Mouse (Mus musculus) stomach, postnatal 0 days (tissue): ENCODE results near the gene Rxrb. TPM values are rescaled to one million over a fixed set of nuclear protein-coding genes. Genes with fewer than 3 reads are reported as not detected.

Experiments used
- ATAC-seq: fragments of 200-750 bp; cut with Nextera tagmentation; 2 replicates; pipeline ENCODE4 v1.8.0; 2017; ENCODE audit not compliant: low FRiP score, low TSS enrichment
- DNase-seq: peaks from one replicate; pipeline ENCODE4 v3.0.0-alpha.2; 2016; ENCODE audit warnings: low spot score
- H3K27ac ChIP-seq: fragments of 300-500 bp; sonication (generic); replicated peaks from 2 replicates; pipeline ENCODE4 v1.5.1; 2014; ENCODE audit warnings: mild to moderate bottlenecking, control low read depth
- H3K27me3 ChIP-seq: fragments of 300-500 bp; sonication (generic); 2 replicates; pipeline ENCODE4 v1.6.1; 2014; ENCODE audit warnings: low read length; ENCODE audit not compliant: control insufficient read depth, insufficient read depth
- H3K36me3 ChIP-seq: fragments of 300-500 bp; sonication (generic); 2 replicates; pipeline ENCODE4 v1.6.1; 2014; ENCODE audit warnings: low read length, mixed read lengths; ENCODE audit not compliant: control insufficient read depth, insufficient read depth
- H3K4me1 ChIP-seq: fragments of 300-500 bp; sonication (generic); replicated peaks from 2 replicates; pipeline ENCODE4 v1.6.1; 2014; ENCODE audit warnings: antibody characterized with exemption; ENCODE audit not compliant: control insufficient read depth, insufficient read depth
- H3K4me2 ChIP-seq: fragments of 300-500 bp; sonication (generic); replicated peaks from 2 replicates; pipeline ENCODE4 v1.6.1; 2014; ENCODE audit warnings: low read depth, mild to moderate bottlenecking, control low read depth, moderate library complexity
- H3K4me3 ChIP-seq: fragments of 300-500 bp; sonication (generic); 2 replicates; pipeline ENCODE4 v1.5.1; 2014; ENCODE audit warnings: low read depth, low read length, control low read depth
- H3K9ac ChIP-seq: fragments of 300-500 bp; sonication (generic); 2 replicates; pipeline ENCODE4 v1.6.1; 2014; ENCODE audit warnings: mild to moderate bottlenecking, low read length, control low read depth, mixed read lengths
- H3K9me3 ChIP-seq: fragments of 300-500 bp; sonication (generic); 2 replicates; pipeline ENCODE4 v1.6.1; 2016; ENCODE audit warnings: low read length; ENCODE audit not compliant: control insufficient read depth
- CTCF ChIP-seq: IDR thresholded peaks from 2 replicates; pipeline ENCODE4 v1.5.1; 2016; ENCODE audit warnings: antibody characterized with exemption, low read depth, mild to moderate bottlenecking, moderate library complexity
- EP300 ChIP-seq: optimal IDR thresholded peaks from 2 replicates; pipeline ENCODE3; 2016; ENCODE audit warnings: antibody characterized with exemption
- WGBS: fragments of 180-500 bp; shearing (Covaris S2); extraction: QIAGEN DNeasy Blood & Tissue Kit; methylation state at CpG from one replicate; pipeline ENCODE4 v1.1.7; 2014; 5-methylcytosine and 5-hydroxymethylcytosine counted together
- polyA plus RNA-seq: library from polyadenylated mRNA; unstranded; fragments of >200 nt; fragmentation: Nextera tagmentation; extraction: Ambion mirVana; gene quantifications from 2 replicates; pipeline ENCODE4 v1.2.1, GENCODE M21; 2015

The Rxrb gene
- polyA plus RNA-seq, 1 experiment from 2014 or later: 25.0 TPM

DNA sequence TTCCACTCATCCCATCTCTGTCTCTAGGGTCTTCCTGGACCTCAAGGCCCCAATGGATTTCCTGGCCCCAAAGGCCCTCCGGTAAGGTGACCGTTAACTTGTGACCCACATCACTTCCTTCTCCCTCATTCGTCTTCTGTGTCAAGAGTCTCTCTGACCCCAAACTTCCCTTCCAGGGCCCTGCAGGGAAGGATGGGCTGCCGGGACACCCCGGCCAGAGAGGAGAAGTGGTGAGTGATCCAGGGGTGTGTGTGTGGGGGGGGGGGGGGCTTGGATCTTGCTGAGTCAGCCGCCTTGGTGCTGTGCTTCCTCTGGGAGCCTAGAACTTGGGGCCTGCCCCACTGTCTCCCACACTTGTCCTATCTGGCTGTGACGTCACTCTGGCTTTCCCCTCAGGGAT lies 25.6 kb downstream of the Rxrb start:
- no peaks in the 10 kb centered on the region for H3K27me3 ChIP-seq
- H3K9ac ChIP-seq: no peak overlapping the region
- H3K9me3 ChIP-seq: no peaks in the 10 kb centered on the region
- ATAC-seq: no peak
- H3K4me1 ChIP-seq: no peaks in the 10 kb centered on the region
- TF ChIP-seq CTCF (no peak), EP300 (no peak)
- no peaks in the 10 kb centered on the region for H3K36me3 ChIP-seq
- H3K27ac ChIP-seq: no peak overlapping the region
- H3K4me2 ChIP-seq: no peak overlapping the region
- no peak for DNase-seq
- WGBS: 61% methylated on average over 7 of the region's 7 CpGs
- H3K4me3 ChIP-seq: no peak overlapping the region

GRCm38 (mm10) chr17:34068864-34069263 lies 37.3 kb downstream of the Rxrb start:
- H3K27ac ChIP-seq: no peak overlapping the region
- WGBS: 45% methylated on average over 3 of the region's 3 CpGs
- H3K27me3 ChIP-seq: no peaks in the 10 kb centered on the region
- TF ChIP-seq CTCF (no peak), EP300 (no peak)
- H3K9me3 ChIP-seq: no peaks in the 10 kb centered on the region
- ATAC-seq: no peak
- DNase-seq: no peak
- no peak overlapping the region for H3K4me3 ChIP-seq
- no peaks in the 10 kb centered on the region for H3K36me3 ChIP-seq
- H3K4me2 ChIP-seq: no peak overlapping the region
- H3K9ac ChIP-seq: no peak overlapping the region
- no peaks in the 10 kb centered on the region for H3K4me1 ChIP-seq

- ATAC-seq (no peak), DNase-seq (no peak)
- Histone ChIP-seq H3K27me3 (no peaks in the 10 kb centered on the region), H3K9ac (no peak overlapping the region), H3K4me2 (no peak overlapping the region), H3K4me1 (no peaks in the 10 kb centered on the region), H3K4me3 (no peak overlapping the region), H3K9me3 (no peaks in the 10 kb centered on the region), H3K36me3 (no peaks in the 10 kb centered on the region), H3K27ac (no peak overlapping the region)
- no peak for TF ChIP-seq EP300
- no peak for TF ChIP-seq CTCF
- WGBS: 65% methylated on average over 5 of the region's 5 CpGs
These were observed 40.5 kb downstream of the Rxrb start for GRCm38 (mm10) chr17:34072091-34072490.

DNA sequence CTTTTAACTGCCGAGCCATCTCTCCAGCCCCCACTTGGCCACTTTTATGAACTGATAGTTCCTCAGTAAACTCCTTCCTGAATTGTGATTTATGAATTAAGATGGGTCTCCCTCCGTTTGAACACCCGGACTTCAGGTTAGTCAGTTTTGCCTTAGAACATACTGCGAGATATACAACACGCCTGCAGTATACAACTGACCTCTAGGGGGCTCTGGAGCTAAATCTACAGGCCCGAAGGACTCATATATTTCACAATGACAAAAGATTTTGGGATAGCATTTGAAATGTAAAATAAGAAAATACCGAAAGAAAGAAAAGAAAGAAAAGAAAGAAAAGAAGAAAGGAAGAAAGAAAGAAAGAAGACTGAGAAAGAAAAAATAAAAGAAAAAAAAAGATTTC lies 43.7 kb downstream of the Rxrb start:
- WGBS: 37% methylated on average over 7 of the region's 7 CpGs
- H3K4me2 ChIP-seq: no peak overlapping the region
- DNase-seq (peak; percentile 65), ATAC-seq (no peak)
- no peaks in the 10 kb centered on the region for H3K27me3 ChIP-seq
- no peaks in the 10 kb centered on the region for H3K9me3 ChIP-seq
- H3K27ac ChIP-seq: no peak overlapping the region
- peak; percentile 74 for TF ChIP-seq CTCF
- TF ChIP-seq EP300: no peak
- H3K4me3 ChIP-seq: no peak overlapping the region
- no peaks in the 10 kb centered on the region for H3K36me3 ChIP-seq
- H3K4me1 ChIP-seq: no peaks in the 10 kb centered on the region
- no peak overlapping the region for H3K9ac ChIP-seq

- TF ChIP-seq EP300 (no peak), CTCF (peak; percentile 87)
- Histone ChIP-seq H3K4me1 (no peaks in the 10 kb centered on the region), H3K27me3 (no peaks in the 10 kb centered on the region), H3K4me2 (no peak overlapping the region), H3K9ac (no peak overlapping the region), H3K9me3 (no peaks in the 10 kb centered on the region), H3K27ac (no peak overlapping the region), H3K4me3 (no peak overlapping the region), H3K36me3 (no peaks in the 10 kb centered on the region)
- WGBS: 1% methylated on average over 9 of the region's 9 CpGs
- no peak for ATAC-seq
- peak; percentile 82 for DNase-seq
These were observed 45.9 kb downstream of the Rxrb start for GRCm38 (mm10) chr17:34077549-34077948.

DNA sequence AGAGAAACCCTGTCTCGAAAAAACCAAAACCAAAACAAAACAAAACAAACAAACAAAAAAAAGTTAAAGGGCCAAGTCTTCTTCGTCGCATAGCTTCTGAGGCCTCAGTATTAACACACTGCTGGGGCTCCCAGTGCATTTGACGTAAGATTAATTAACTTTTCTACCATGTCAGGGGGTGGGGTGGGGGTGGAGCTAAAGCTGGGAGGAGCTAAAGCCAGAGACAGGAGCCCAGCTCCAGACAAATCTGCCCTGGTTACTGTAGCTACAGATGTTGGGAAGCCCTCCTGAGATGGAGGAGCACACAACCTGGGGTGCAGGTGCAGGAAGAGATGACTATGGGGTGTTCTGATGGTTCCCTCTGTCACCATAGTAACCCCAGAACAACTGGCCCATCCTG lies 46.5 kb downstream of the Rxrb start:
- WGBS: 55% methylated on average over 4 of the region's 4 CpGs
- Histone ChIP-seq H3K27me3 (no peaks in the 10 kb centered on the region), H3K9me3 (no peaks in the 10 kb centered on the region), H3K4me1 (no peaks in the 10 kb centered on the region), H3K4me3 (no peak overlapping the region), H3K4me2 (no peak overlapping the region), H3K27ac (no peak overlapping the region), H3K36me3 (no peaks in the 10 kb centered on the region), H3K9ac (no peak overlapping the region)
- ATAC-seq (no peak), DNase-seq (no peak)
- TF ChIP-seq EP300 (no peak), CTCF (no peak)
